Mouse (Mus musculus) erythroblast, embryonic 14.5 days (primary cell): ENCODE results near the gene Zbtb4.

Source experiments
- GATA1 ChIP-seq: IDR thresholded peaks from 2 replicates; pipeline ENCODE4 v1.6.1; 2012; ENCODE audit warnings: low read length, inconsistent platforms, mixed read lengths
- TAL1 ChIP-seq: IDR thresholded peaks from 3 replicates; pipeline ENCODE4 v1.6.1; 2012; ENCODE audit warnings: low read length, inconsistent platforms, mixed read lengths

GRCm38 (mm10) chr11:69776488-69776887 is 10.8 kb downstream of the Zbtb4 start:
- TF ChIP-seq GATA1 (no peak), TAL1 (no peak)
